Mouse (Mus musculus): Measurements from ENCODE around the gene Bpifb2. TPM values are rescaled to one million over a fixed set of nuclear protein-coding genes. Genes with fewer than 3 reads are reported as not detected.

Gene Bpifb2
- not detected in 2 replicates for polyA plus RNA-seq (2021; fragmentation: Nextera tagmentation)
- long read RNA-seq, experiment 1: 0 reads
- long read RNA-seq, experiment 2: 0 reads

DNA sequence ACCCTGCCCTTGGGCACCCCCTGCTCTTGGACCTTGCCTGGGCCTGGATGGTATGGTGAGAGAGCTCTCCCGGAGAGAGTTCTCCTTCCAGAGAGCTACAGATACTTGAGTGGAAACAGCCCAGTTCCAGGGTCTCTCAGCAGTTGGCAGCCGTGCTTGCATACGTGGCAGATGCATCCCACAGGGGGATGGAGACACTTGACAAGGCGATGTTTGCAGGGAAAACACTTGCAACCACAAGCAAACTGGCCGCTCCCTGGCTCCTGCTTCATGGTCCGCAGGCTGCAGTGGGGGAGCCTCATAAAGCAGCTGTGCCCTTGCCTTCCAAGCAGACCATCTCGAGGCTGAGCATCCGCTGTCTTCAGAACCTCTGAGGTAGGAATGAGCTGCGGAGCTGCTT is at the start of gene Bpifb2:
Bpifb2 (plus strand) TSS at position 301 of the 400 bp plus-strand sequence.

DNA sequence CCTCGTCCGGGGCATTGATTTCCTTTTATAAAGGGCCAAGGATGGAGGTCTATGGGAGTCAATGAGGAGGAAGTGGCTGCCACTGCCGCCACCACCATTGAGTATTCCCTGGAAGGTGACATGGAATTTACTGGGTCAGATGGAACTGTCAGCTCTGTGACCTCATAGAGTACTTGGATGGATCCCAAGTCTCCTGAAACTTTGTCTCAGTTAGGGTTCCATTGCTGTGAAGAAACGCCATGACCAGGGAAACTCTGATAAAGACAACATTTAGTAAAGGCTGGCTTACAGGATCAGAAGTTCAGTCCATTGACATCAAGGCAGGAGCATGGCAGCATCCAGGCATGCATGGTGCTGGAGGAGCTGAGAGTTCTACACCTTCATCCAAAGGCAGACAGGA is 3.9 kb upstream of the Bpifb2 start, which contains the start of gene Sun5:
Sun5 (minus strand) TSS at position 101 of the 400 bp plus-strand sequence.

DNA sequence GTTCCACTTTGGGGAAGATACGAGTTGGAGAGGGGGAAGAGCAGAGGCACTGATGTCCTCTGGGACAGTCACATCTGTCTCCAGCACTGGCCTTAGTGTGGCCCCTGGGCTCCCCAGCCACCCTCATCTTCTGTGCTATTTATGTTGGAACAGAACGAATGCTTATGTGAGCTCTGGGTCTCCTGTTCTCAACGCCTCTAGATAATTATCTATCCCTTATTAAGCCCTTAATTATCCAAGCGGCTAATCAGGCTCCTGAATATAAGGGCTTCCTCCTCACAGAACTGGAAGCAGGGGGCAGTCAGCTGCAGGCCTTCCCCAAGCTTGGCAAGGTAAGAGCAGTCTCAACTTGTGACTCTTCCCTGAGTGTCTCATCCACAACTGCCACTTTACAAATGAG is 25.2 kb downstream of the Bpifb2 start, which contains the start of gene Bpifb6:
Bpifb6 (plus strand) TSS at position 301 of the 400 bp plus-strand sequence.

DNA sequence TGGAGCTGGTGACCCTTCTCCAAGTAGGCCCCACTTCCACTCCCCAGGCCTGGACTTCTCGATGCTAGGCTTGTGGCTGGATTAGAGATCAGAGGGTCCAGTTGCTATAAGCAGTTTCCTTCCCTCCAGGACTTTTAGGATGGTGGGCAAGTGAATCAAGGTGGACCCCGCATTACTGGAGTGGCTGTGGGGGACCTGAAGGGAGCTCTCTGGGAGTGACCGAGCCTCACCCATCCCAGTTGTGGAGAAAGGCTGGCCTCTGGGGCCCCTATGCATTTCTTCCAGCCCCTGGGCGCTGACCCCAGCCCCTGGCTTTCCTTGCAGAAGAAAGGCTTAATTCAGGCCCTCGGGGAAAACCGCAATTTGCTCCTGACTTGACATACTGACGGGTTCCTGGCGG is 43.1 kb downstream of the Bpifb2 start, which contains the start of gene Bpifb3:
Bpifb3 (plus strand) TSS at position 301 of the 400 bp plus-strand sequence.

DNA sequence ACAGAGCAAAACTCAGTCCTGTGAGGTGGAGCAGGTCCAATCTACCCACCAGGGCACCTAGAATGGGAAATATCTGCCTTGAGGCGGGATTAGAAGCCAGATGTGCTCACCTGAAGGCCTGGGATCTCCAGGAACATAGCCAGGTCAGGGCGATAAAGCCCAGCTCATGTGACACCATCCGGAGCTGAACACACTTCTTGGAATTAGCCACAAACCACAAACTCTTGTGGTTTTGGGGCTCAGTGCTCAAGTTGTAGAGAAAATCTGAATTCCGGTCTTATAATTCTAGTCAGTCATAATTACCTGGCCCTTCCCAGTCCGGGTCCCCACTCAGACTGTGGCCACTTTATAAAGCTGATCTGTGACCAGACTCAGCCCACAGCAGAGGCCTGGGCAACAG is 63.0 kb downstream of the Bpifb2 start, which contains the start of gene Bpifb4:
Bpifb4 (plus strand) TSS at position 370 of the 400 bp plus-strand sequence.

Other genes starting within 250 kb of the Bpifb2 start
- gene Commd7, start 242.3 kb upstream of the Bpifb2 start, polyA plus RNA-seq (2021; fragmentation: Nextera tagmentation): 30.4 and 40.1 TPM in 2 replicates
- 0.11 TPM in 2 replicates for gene Dnmt3b, start 225.6 kb upstream of the Bpifb2 start, polyA plus RNA-seq (2021; fragmentation: Nextera tagmentation)
- 0.06 and 0.16 TPM in 2 replicates for gene Dnmt3c, start 178.4 kb upstream of the Bpifb2 start, polyA plus RNA-seq (2021; fragmentation: Nextera tagmentation)
- 80.6 and 106 TPM in 2 replicates for gene Mapre1, start 133.8 kb upstream of the Bpifb2 start, polyA plus RNA-seq (2021; fragmentation: Nextera tagmentation)
- not detected in 2 replicates for gene Efcab8, start 95.1 kb upstream of the Bpifb2 start, polyA plus RNA-seq (2021; fragmentation: Nextera tagmentation)
- gene Sun5, start 4.0 kb upstream of the Bpifb2 start, polyA plus RNA-seq (2021; fragmentation: Nextera tagmentation): not detected in 2 replicates
- not detected in 2 replicates for gene Bpifb6, start 25.3 kb downstream of the Bpifb2 start, polyA plus RNA-seq (2021; fragmentation: Nextera tagmentation)
- 0.18 TPM in 1 of 2 replicates, not detected in the other for gene Bpifb3, start 43.2 kb downstream of the Bpifb2 start, polyA plus RNA-seq (2021; fragmentation: Nextera tagmentation)
- 0.10 and 0.17 TPM in 2 replicates for gene Bpifb4, start 63.2 kb downstream of the Bpifb2 start, polyA plus RNA-seq (2021; fragmentation: Nextera tagmentation)
- not detected in 2 replicates for gene Bpifa6, start 99.9 kb downstream of the Bpifb2 start, polyA plus RNA-seq (2021; fragmentation: Nextera tagmentation)
- not detected in 2 replicates for gene Bpifa2, start 133.2 kb downstream of the Bpifb2 start, polyA plus RNA-seq (2021; fragmentation: Nextera tagmentation)